Mouse (Mus musculus) hindbrain, embryonic 16.5 days (tissue): ENCODE results near the gene Sgcb. TPM values are rescaled to one million over a fixed set of nuclear protein-coding genes. Genes with fewer than 3 reads are reported as not detected.
A peak's percentile ranks its signal among the peaks of the same experiment; 100 is the strongest.

Experiments used
- ATAC-seq: fragments of 200-750 bp; cut with Nextera tagmentation; 2 replicates; pipeline ENCODE4 v1.8.0; 2017; ENCODE audit warnings: moderate TSS enrichment, moderate library complexity
- H3K27ac ChIP-seq: fragments of 300-500 bp; sonication (generic); 2 replicates; pipeline ENCODE4 v1.5.1; 2014; ENCODE audit warnings: low read depth, mild to moderate bottlenecking, control low read depth, low read length, moderate library complexity
- H3K27me3 ChIP-seq: fragments of 300-500 bp; sonication (generic); replicated peaks from 2 replicates; pipeline ENCODE4 v1.6.1; 2014; ENCODE audit warnings: low read length; ENCODE audit not compliant: control insufficient read depth, insufficient read depth
- H3K36me3 ChIP-seq: fragments of 300-500 bp; sonication (generic); 2 replicates; pipeline ENCODE4 v1.6.1; 2014; ENCODE audit warnings: mild to moderate bottlenecking, low read length, moderate library complexity, mixed read lengths; ENCODE audit not compliant: control insufficient read depth, insufficient read depth
- H3K4me1 ChIP-seq: fragments of 300-500 bp; sonication (generic); 2 replicates; pipeline ENCODE4 v1.6.1; 2014; ENCODE audit warnings: low read depth, low read length; ENCODE audit not compliant: control insufficient read depth, insufficient read depth
- H3K4me2 ChIP-seq: fragments of 300-500 bp; sonication (generic); 2 replicates; pipeline ENCODE4 v1.6.1; 2014; ENCODE audit warnings: mild to moderate bottlenecking, low read length, control low read depth, moderate library complexity
- H3K4me3 ChIP-seq: fragments of 300-500 bp; sonication (generic); 2 replicates; pipeline ENCODE4 v1.5.1; 2014; ENCODE audit warnings: mild to moderate bottlenecking, low read length, control low read depth, moderate library complexity
- H3K9ac ChIP-seq: fragments of 300-500 bp; sonication (generic); 2 replicates; pipeline ENCODE4 v1.6.1; 2014; ENCODE audit warnings: low read depth, mild to moderate bottlenecking, control low read depth, low read length, moderate library complexity
- H3K9me3 ChIP-seq: fragments of 300-500 bp; sonication (generic); 2 replicates; pipeline ENCODE4 v1.6.1; 2014; ENCODE audit warnings: mild to moderate bottlenecking, low read length, moderate library complexity; ENCODE audit not compliant: control insufficient read depth
- WGBS: fragments of 180-500 bp; shearing (Covaris S2); extraction: QIAGEN DNeasy Blood & Tissue Kit; methylation state at CpG from one replicate; pipeline ENCODE4 v1.1.7; 2014; 5-methylcytosine and 5-hydroxymethylcytosine counted together
- polyA plus RNA-seq: library from polyadenylated mRNA; unstranded; fragments of >200 nt; fragmentation: Nextera tagmentation; extraction: Ambion mirVana; gene quantifications from 2 replicates; pipeline ENCODE4 v1.2.1, GENCODE M21; 2015

Gene Sgcb
- polyA plus RNA-seq, 1 experiment from 2014 or later: 56.1 TPM

DNA sequence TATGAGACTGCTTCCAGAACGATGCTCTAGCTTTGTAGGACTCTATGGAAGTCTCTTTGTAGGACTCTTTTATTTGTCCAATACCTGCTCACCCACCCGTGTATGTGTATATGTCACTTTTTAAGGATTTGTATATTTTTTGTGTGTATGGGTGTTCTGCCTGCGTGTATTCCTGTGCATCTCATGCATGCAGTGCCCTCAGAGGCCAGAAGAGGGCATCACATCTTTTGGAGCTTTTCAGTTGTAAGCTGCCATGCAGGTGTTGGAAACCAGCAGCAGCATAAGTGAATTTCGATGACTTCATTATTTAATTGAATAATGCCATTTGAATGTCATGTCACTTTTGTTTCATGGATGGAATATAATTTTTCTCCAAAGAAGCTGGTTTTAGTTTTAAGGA is 5.5 kb downstream of the Sgcb start:
- no peak overlapping the region for H3K27ac ChIP-seq
- no peak for ATAC-seq

DNA sequence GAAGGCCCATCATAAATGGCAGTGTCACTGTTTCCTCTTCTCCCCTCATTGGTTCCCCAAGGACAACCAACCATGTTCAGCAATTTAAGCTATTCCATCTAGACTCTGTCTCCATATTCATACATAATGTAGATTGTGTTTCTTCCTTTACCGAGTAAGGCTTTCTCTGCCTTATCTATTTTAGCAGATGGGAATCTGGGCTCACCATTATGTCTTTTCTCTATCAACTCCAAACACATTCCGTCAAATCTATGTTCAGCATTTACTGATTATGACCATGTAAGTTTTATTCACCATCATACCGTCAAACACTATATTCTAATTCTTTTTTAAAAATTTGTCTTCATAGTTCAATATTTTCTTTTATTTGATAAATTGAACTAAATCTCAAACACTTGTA is 6.5 kb downstream of the Sgcb start:
- no peak overlapping the region for H3K27ac ChIP-seq
- H3K9ac ChIP-seq: no peak overlapping the region
- no peak overlapping the region for H3K4me2 ChIP-seq
- no peak for ATAC-seq
- H3K9me3 ChIP-seq: no peaks in the 10 kb centered on the region
- no peak overlapping the region for H3K4me3 ChIP-seq
- H3K27me3 ChIP-seq: no peaks in the 10 kb centered on the region
- H3K4me1 ChIP-seq: peaks cover 4% of the 10 kb centered on the region
- 83% methylated on average over 3 of the region's 3 CpGs for WGBS
- peaks cover 11% of the 10 kb centered on the region for H3K36me3 ChIP-seq

More for the DNA sequence above, 5.5 kb downstream of the Sgcb start:
- WGBS: 82% methylated on average over 4 of the region's 4 CpGs
- no peaks in the 10 kb centered on the region for H3K27me3 ChIP-seq
- no peak overlapping the region for H3K4me3 ChIP-seq
- H3K36me3 ChIP-seq: peaks cover 11% of the 10 kb centered on the region
- no peak overlapping the region for H3K4me2 ChIP-seq
- no peaks in the 10 kb centered on the region for H3K9me3 ChIP-seq
- H3K4me1 ChIP-seq: peaks cover 12% of the 10 kb centered on the region
- no peak overlapping the region for H3K9ac ChIP-seq

DNA sequence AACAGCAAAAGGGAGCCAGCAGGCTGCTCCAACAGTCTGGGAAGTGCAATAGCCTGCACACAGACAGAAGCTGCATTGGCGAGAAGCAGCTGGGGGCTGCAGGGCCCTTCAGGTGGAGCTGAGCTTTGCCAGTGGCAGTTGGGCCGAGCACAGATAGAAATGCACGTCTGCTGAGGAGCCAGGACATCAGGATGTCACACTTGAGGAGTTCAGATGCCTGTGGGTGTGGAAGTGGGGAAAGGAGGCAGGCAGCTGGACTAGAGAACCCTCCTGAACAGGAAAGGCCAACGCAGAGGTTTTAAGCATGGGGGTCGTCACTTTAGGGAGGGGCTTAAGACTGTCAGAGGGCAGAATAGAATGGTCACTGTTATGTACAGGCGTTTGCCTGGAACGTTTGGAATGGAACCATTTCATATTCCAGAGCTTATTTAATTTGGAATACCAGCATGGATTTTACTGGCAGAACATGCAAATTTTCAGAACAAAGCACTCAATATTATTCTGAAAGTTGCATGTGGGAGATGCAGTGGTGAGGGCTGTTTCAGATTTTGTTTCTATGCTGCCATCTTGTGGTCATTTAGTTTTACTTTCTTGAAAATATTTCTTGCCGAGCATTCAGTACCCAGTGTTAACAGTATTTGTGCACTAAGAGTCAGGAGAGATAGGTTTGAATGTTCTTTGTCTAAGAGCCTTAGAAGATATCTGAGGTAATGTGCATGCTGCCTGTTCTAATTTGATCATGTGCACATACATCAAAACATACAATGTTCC is 10.1 kb downstream of the Sgcb start:
- Histone ChIP-seq H3K4me2 (no peak overlapping the region), H3K4me3 (no peak overlapping the region), H3K27me3 (no peaks in the 10 kb centered on the region), H3K36me3 (peaks cover 20% of the 10 kb centered on the region), H3K9me3 (no peaks in the 10 kb centered on the region), H3K27ac (peak overlapping the region; percentile 55; the same call in 1 of the 2 replicates), H3K4me1 (peaks cover 4% of the 10 kb centered on the region), H3K9ac (peak overlapping the region; percentile 7; the same call in 1 of the 2 replicates)
- peak; percentile 80 for ATAC-seq
- WGBS: 40% methylated on average over 8 of the region's 8 CpGs

- Histone ChIP-seq H3K9me3 (no peaks in the 10 kb centered on the region), H3K4me2 (no peak overlapping the region), H3K27ac (no peak overlapping the region), H3K4me1 (peaks cover 6% of the 10 kb centered on the region), H3K27me3 (no peaks in the 10 kb centered on the region), H3K9ac (no peak overlapping the region), H3K36me3 (peaks cover 9% of the 10 kb centered on the region), H3K4me3 (no peak overlapping the region)
- ATAC-seq: 0 out of 2 replicates have a peak, but pooled peaks have one; percentile 25
- 57% methylated on average over 8 of the region's 8 CpGs for WGBS
These were observed 14.4 kb downstream of the Sgcb start for GRCm38 (mm10) chr5:73633141-73633540.

GRCm38 (mm10) chr5:73632291-73632690 is 15.3 kb downstream of the Sgcb start, which contains the start of gene Lrrc66:
TSS of gene Lrrc66 (minus strand) at chr5:73632526.
- Histone ChIP-seq H3K4me1 (peaks cover 4% of the 10 kb centered on the region), H3K9me3 (no peaks in the 10 kb centered on the region), H3K27ac (no peak within 1 kb of the TSS), H3K36me3 (peaks cover 9% of the 10 kb centered on the region), H3K4me3 (no peak within 1 kb of the TSS), H3K27me3 (no peaks in the 10 kb centered on the region), H3K9ac (no peak within 1 kb of the TSS), H3K4me2 (no peak within 1 kb of the TSS)
- no peak for ATAC-seq
- 74% methylated on average over 8 of the region's 8 CpGs for WGBS

GRCm38 (mm10) chr5:73631001-73631558 is 16.5 kb downstream of the Sgcb start:
- Histone ChIP-seq H3K36me3 (peaks cover 9% of the 10 kb centered on the region), H3K27ac (no peak overlapping the region), H3K4me1 (0 out of 2 replicates have a peak, but pooled peaks cover 2% of the 10 kb centered on the region), H3K4me3 (no peak overlapping the region), H3K9me3 (no peaks in the 10 kb centered on the region), H3K4me2 (no peak overlapping the region), H3K9ac (no peak overlapping the region), H3K27me3 (no peaks in the 10 kb centered on the region)
- WGBS: 30% methylated on average over 10 of the region's 10 CpGs
- ATAC-seq: no peak; the same call in 1 of the 2 replicates

DNA sequence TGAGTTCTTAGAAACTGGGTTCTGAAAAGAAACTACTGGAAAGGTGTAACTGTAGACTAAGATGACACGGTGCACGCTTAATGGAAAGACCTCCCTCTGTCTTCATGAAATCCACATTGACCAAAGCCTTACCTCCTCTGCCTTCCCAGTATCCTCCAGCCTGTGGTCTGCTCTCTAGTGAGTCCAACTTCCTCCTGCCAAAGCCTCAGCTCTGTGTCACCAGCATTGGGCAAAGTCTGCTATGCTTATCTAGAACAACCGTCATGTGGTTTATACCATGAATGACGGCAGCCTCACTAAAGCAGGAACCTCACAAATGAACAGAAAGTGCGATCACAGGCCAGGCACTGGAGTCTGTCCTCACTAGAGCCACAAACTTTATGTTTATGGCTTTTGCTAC is 17.4 kb downstream of the Sgcb start:
- Histone ChIP-seq H3K27ac (no peak overlapping the region), H3K9ac (no peak overlapping the region), H3K4me3 (no peak overlapping the region), H3K4me1 (0 out of 2 replicates have a peak, but pooled peaks cover 2% of the 10 kb centered on the region), H3K27me3 (no peaks in the 10 kb centered on the region), H3K9me3 (no peaks in the 10 kb centered on the region), H3K4me2 (no peak overlapping the region), H3K36me3 (peaks cover 6% of the 10 kb centered on the region; the same call in 1 of the 2 replicates)
- 90% methylated on average over 5 of the region's 5 CpGs for WGBS
- ATAC-seq: no peak

GRCm38 (mm10) chr5:73627991-73628390 is 19.6 kb downstream of the Sgcb start:
- Histone ChIP-seq H3K27ac (no peak overlapping the region), H3K4me2 (no peak overlapping the region), H3K9ac (no peak overlapping the region), H3K4me1 (0 out of 2 replicates have a peak, but pooled peaks cover 2% of the 10 kb centered on the region), H3K9me3 (no peaks in the 10 kb centered on the region), H3K36me3 (no peaks in the 10 kb centered on the region), H3K4me3 (no peak overlapping the region), H3K27me3 (no peaks in the 10 kb centered on the region)
- WGBS: 73% methylated on average over 15 of the region's 15 CpGs
- no peak for ATAC-seq

DNA sequence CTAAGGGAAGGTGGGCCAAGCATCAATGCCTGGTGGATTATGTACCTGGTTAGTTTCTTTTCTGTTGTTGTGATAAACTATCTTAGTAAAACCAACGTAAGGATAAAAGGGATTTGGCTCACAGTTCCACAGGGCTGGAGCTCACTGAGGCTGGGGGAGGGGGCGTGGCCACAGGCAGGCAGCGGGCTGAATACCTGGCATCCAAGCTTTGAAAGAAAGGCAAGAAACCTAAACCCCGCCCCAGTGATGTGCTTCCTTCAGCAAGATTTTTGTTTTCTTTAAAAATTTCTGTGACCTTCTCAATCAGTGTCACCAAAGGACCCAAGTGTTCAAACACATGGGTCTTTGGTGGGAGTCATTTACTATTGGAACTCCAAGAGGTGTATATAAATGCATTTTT is 20.0 kb downstream of the Sgcb start:
- 58% methylated on average over 4 of the region's 4 CpGs for WGBS
- Histone ChIP-seq H3K4me2 (no peak overlapping the region), H3K9me3 (no peaks in the 10 kb centered on the region), H3K27ac (no peak overlapping the region), H3K4me1 (0 out of 2 replicates have a peak, but pooled peaks cover 2% of the 10 kb centered on the region), H3K4me3 (no peak overlapping the region), H3K36me3 (no peaks in the 10 kb centered on the region), H3K9ac (no peak overlapping the region), H3K27me3 (no peaks in the 10 kb centered on the region)
- no peak for ATAC-seq
